Mouse (Mus musculus): ENCODE results near the gene Bicral.

DNA sequence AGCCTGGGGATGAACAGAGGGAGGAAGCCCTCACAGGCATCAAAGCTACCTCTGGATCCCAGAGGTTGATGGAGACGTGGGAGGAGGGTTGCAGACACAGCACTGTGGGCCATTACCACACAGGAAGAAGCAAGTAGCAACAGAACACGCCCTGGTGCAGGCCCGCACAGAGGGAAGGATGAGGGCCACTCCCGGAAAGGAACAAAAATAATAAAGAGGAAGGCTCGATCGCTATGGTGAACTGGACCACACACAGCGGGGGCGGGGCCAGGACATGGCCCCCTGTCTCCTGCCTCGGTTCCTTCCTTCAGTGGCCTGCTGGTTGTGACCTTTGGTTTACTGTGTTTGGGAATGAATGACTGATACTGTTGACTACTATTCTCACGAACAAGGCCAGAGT, 58.6 kb downstream of the Bicral start:
- TF ChIP-seq POLR2A (IDR thresholded peaks at IDR 0.05; ENCODE audit: borderline replicate concordance, insufficient read depth, low read length), result no peak
- TF ChIP-seq CTCF (IDR thresholded peaks at IDR 0.05; ENCODE audit: borderline replicate concordance, insufficient read depth, low read depth, low read length), result no peak

Data from cerebellum, adult 2 months (tissue).